Mouse (Mus musculus) liver, embryonic 14.5 days (tissue): ENCODE measurements around the gene Pfpl.

Experiments used
- CTCF ChIP-seq: IDR thresholded peaks from 2 replicates; pipeline ENCODE4 v1.5.1; 2016; ENCODE audit warnings: antibody characterized with exemption, low read depth, control low read depth
- EP300 ChIP-seq: IDR thresholded peaks from 2 replicates; pipeline ENCODE4 v1.6.1; 2016; ENCODE audit warnings: antibody characterized with exemption, low read depth

DNA sequence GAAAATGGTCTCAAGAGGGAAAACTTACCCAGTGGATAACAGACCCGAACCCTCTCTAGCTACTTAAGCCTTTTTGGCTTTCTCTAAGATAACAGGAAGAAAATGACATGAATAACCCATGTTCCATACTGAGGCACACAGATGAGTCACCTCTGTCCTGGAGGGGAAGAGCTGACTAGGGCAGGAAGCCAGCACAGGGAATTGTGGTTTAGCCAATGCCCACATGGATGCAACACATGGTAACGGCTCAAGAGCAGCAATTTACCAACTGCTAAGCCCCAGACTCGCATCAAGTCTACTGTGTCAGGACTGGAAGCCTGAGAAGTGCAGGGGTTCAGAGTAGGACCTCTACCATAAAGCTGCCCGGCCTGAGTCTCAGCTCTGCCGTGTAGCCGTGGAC is 50.7 kb downstream of the Pfpl start:
- TF ChIP-seq EP300 = no peak
- no peak for TF ChIP-seq CTCF
